Mouse (Mus musculus) forebrain, embryonic 11.5 days (tissue): ENCODE results near the gene Spock2. TPM values are rescaled to one million over a fixed set of nuclear protein-coding genes. Genes with fewer than 3 reads are reported as not detected.

Source experiments
- ATAC-seq: fragments of 200-750 bp; cut with Nextera tagmentation; replicated peaks from 2 replicates; pipeline ENCODE4 v1.8.0; 2017; ENCODE audit warnings: moderate TSS enrichment; ENCODE audit not compliant: low FRiP score
- DNase-seq: peaks from one replicate; pipeline ENCODE4 v3.0.0-alpha.2; 2017; ENCODE audit warnings: low spot score
- H3K27ac ChIP-seq: fragments of 300-500 bp; sonication (generic); 2 replicates; pipeline ENCODE4 v1.5.1; 2014; ENCODE audit warnings: low read depth, low read length
- H3K27me3 ChIP-seq: fragments of 300-500 bp; sonication (generic); 2 replicates; pipeline ENCODE4 v1.6.1; 2014; ENCODE audit warnings: mild to moderate bottlenecking, low read length, mixed read lengths; ENCODE audit not compliant: control insufficient read depth, insufficient read depth
- H3K36me3 ChIP-seq: fragments of 300-500 bp; sonication (generic); 2 replicates; pipeline ENCODE4 v1.6.1; 2014; ENCODE audit warnings: mild to moderate bottlenecking, low read length, moderate library complexity, mixed read lengths; ENCODE audit not compliant: control insufficient read depth, insufficient read depth
- H3K4me1 ChIP-seq: fragments of 300-500 bp; sonication (generic); replicated peaks from 2 replicates; pipeline ENCODE4 v1.6.1; 2014; ENCODE audit warnings: low read length, mixed read lengths; ENCODE audit not compliant: control insufficient read depth, insufficient read depth
- H3K4me2 ChIP-seq: fragments of 300-500 bp; sonication (generic); 2 replicates; pipeline ENCODE4 v1.6.1; 2014; ENCODE audit warnings: low read depth, mild to moderate bottlenecking, low read length, moderate library complexity, mixed read lengths; ENCODE audit not compliant: severe bottlenecking
- H3K4me3 ChIP-seq: fragments of 300-500 bp; sonication (generic); 2 replicates; pipeline ENCODE4 v1.5.1; 2014; ENCODE audit warnings: low read depth, low read length
- H3K9ac ChIP-seq: fragments of 300-500 bp; sonication (generic); 2 replicates; pipeline ENCODE4 v1.6.1; 2014; ENCODE audit warnings: low read length
- H3K9me3 ChIP-seq: fragments of 300-500 bp; sonication (generic); 2 replicates; pipeline ENCODE4 v1.6.1; 2016; ENCODE audit warnings: low read length, mixed read lengths; ENCODE audit not compliant: control insufficient read depth
- WGBS: fragments of 180-500 bp; shearing (Covaris S2); extraction: QIAGEN DNeasy Blood & Tissue Kit; methylation state at CpG from one replicate; pipeline ENCODE4 v1.1.7; 2014; 5-methylcytosine and 5-hydroxymethylcytosine counted together
- polyA plus RNA-seq: library from polyadenylated mRNA; unstranded; fragments of >200 nt; fragmentation: Nextera tagmentation; extraction: Ambion mirVana; gene quantifications from 2 replicates; pipeline ENCODE4 v1.2.1, GENCODE M21; 2014

The Spock2 gene
- polyA plus RNA-seq, 1 experiment from 2014 or later = 5.5 TPM

DNA sequence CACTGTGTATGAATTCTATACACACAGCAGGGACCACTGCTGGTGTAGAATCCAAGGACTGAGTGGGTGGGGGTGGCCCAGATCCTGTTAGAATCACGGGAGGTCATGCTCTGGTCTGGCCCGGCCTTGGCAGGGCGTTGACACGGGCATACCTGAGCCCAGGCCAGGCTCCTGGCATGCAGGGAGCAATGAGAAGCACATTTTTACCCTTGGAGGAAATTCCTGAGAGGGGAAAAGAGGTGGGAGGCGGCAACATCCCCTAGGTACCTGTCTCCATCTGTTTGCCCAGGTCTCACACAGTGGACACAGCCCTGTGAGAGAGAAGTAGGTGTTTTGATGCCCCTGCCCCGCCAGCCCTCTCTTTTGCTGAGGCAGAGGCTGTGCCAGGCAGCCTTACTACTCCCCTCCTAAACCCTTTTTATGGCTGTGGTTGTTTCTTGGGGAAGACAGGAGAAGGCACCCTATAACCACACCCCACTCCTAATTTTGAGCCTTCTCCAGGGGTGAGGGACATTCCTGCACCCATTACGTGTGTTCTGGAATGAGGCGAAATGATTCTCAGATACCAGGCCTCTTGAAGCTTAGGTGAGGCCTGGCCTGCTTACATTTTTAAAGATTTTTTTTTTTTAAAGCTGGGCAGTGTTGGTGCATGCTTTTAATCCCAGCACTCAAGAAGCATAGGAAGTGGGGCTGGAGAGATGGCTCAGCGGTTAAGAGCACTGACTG lies 8.1 kb downstream of the Spock2 start:
- DNase-seq = no peak
- H3K27me3 ChIP-seq = no peaks in the 10 kb centered on the region
- no peak for ATAC-seq
- 92% methylated on average over 9 of the region's 9 CpGs for WGBS
- peaks cover 9% of the 10 kb centered on the region; the same call in 1 of the 2 replicates for H3K4me1 ChIP-seq
- no peaks in the 10 kb centered on the region for H3K9me3 ChIP-seq
- H3K36me3 ChIP-seq = no peaks in the 10 kb centered on the region
- H3K27ac ChIP-seq = no peak overlapping the region
- H3K4me3 ChIP-seq = no peak overlapping the region
- no peak overlapping the region for H3K4me2 ChIP-seq
- no peak overlapping the region for H3K9ac ChIP-seq

DNA sequence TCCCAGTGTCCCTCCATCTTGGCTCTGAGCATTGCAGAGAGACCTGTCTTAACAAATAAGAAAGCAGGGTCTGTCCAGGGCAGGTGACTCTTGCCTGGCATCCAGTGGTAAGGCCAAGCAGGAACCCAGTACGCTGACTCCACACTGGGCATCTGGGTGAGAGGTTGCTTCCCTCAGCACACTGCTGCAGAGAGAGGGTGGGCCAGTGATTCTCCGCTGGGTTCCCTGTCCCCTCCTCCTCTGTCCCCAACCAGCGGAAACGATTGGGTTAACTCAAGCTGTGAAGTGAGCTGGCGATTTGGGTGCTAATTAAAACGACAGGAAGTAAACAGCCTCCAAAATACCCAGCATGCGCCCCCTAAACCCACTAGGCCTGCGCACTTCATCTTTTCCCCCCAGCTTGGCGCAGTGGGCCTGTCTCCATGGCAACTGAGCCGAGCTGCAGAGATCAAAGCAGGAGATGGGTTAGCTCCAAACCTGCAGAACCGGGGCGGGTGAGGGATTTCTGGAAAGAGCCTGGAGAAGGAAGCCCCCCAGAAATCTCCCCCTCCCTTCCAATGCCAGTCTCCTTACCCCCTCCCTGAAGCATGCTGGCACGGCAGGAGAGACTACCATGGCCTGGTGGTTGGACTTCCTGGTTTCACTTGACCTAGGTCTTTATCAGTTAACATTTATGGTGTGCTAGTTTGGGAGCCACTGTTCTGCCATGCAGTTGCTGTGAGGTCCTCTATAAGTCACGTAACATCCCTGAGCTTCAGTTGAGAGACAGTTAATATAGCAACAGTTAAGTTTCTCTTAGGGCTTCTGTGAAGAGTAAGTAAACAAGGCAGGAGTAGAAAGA lies 9.5 kb downstream of the Spock2 start:
- Histone ChIP-seq H3K36me3 (no peaks in the 10 kb centered on the region), H3K27ac (no peak overlapping the region), H3K27me3 (no peaks in the 10 kb centered on the region), H3K4me3 (peak overlapping the region; percentile 16), H3K4me2 (peak overlapping the region; percentile 43), H3K9ac (peak overlapping the region; percentile 23), H3K4me1 (peaks cover 9% of the 10 kb centered on the region; the same call in 1 of the 2 replicates), H3K9me3 (no peaks in the 10 kb centered on the region)
- ATAC-seq (peak; percentile 81), DNase-seq (peak; percentile 83)
- WGBS = 4% methylated on average over 14 of the region's 14 CpGs

GRCm38 (mm10) chr10:60116997-60117396 lies 11.0 kb downstream of the Spock2 start:
- Histone ChIP-seq H3K4me3 (no peak overlapping the region), H3K9me3 (no peaks in the 10 kb centered on the region), H3K36me3 (no peaks in the 10 kb centered on the region), H3K4me2 (no peak overlapping the region), H3K27ac (no peak overlapping the region), H3K4me1 (peaks cover 9% of the 10 kb centered on the region; the same call in 1 of the 2 replicates), H3K27me3 (no peaks in the 10 kb centered on the region), H3K9ac (no peak overlapping the region)
- DNase-seq (no peak), ATAC-seq (no peak)
- 45% methylated on average over 4 of the region's 4 CpGs for WGBS

- 44% methylated on average over 7 of the region's 7 CpGs for WGBS
- H3K27ac ChIP-seq = no peak overlapping the region
Measured at GRCm38 (mm10) chr10:60118464-60118863, 12.4 kb downstream of the Spock2 start.

GRCm38 (mm10) chr10:60120630-60121029 lies 14.6 kb downstream of the Spock2 start:
- ATAC-seq = no peak
- 78% methylated on average over 4 of the region's 4 CpGs for WGBS
- H3K4me2 ChIP-seq = no peak overlapping the region
- no peak overlapping the region for H3K9ac ChIP-seq
- no peak overlapping the region for H3K27ac ChIP-seq
- H3K4me1 ChIP-seq = peaks cover 6% of the 10 kb centered on the region; the same call in 1 of the 2 replicates
- no peaks in the 10 kb centered on the region for H3K36me3 ChIP-seq
- no peaks in the 10 kb centered on the region for H3K9me3 ChIP-seq
- no peaks in the 10 kb centered on the region for H3K27me3 ChIP-seq
- DNase-seq = no peak
- H3K4me3 ChIP-seq = no peak overlapping the region

More at GRCm38 (mm10) chr10:60118464-60118863, 12.4 kb downstream of the Spock2 start:
- no peaks in the 10 kb centered on the region for H3K9me3 ChIP-seq
- DNase-seq (no peak), ATAC-seq (no peak)
- no peaks in the 10 kb centered on the region for H3K27me3 ChIP-seq
- H3K4me1 ChIP-seq = peaks cover 9% of the 10 kb centered on the region; the same call in 1 of the 2 replicates
- H3K4me2 ChIP-seq = no peak overlapping the region
- no peak overlapping the region for H3K4me3 ChIP-seq
- H3K36me3 ChIP-seq = no peaks in the 10 kb centered on the region
- H3K9ac ChIP-seq = no peak overlapping the region

DNA sequence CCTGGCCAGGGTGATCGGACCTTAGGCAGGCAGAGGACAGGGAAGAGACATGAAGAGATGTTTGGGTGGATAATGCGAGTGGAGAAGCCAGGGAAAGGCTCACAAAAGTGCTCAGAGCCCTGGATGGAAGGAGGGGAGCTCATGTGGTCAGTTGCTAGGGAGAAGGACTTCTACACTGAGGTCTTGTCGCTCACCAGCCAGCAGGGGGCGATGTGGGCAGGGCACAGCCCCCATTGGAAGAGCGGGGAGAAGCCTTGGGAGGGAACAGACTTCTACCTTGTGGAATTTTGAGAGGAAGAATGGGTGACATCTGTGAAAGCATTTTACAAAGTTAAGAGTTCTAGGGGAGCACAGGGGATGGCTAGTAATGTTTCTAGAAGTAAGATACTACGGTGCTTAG lies 18.1 kb downstream of the Spock2 start:
- Histone ChIP-seq H3K27me3 (no peaks in the 10 kb centered on the region), H3K4me1 (no peaks in the 10 kb centered on the region; the same call in 1 of the 2 replicates), H3K9ac (no peak overlapping the region), H3K27ac (no peak overlapping the region), H3K36me3 (no peaks in the 10 kb centered on the region), H3K4me3 (no peak overlapping the region), H3K4me2 (no peak overlapping the region), H3K9me3 (no peaks in the 10 kb centered on the region)
- 60% methylated on average over 6 of the region's 6 CpGs for WGBS
- ATAC-seq = no peak
- no peak for DNase-seq

DNA sequence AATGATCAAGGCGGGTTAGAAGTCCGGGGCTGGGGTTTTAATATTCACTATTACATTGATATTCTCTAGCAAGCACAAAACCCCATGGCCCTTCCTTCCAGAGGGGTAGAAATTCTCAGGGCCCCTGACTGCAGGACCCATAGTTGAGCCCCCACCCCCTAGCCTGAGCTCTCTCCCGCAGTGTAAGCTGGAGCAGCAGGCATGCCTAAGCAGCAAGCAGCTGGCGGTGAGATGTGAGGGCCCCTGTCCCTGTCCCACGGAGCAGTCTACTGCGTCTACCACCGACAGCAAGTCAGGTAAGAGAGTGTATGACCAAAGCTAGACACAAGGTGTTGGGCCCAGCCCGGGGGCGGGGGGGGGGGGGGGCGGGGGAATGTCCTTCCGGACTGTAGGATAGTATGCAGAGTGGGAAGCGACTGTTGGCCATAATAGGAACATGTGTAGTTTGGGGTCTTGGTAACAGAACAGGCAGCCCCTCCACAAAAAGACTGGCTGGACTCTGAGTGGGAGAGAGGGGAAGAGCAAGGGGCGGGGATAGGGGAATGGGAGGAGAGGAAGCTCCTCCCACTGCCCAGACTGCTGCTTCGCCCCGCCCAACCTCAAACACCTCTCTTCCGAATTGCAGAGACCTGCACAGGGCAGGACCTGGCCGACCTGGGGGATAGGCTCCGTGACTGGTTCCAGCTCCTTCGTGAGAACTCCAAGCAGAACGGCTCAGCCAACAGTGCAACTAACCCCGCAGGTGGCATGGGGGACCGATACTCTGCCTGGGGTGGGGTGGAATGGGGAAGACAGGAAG lies 19.7 kb downstream of the Spock2 start:
- Histone ChIP-seq H3K4me2 (no peak overlapping the region), H3K4me3 (no peak overlapping the region), H3K36me3 (no peaks in the 10 kb centered on the region), H3K27me3 (no peaks in the 10 kb centered on the region), H3K4me1 (no peaks in the 10 kb centered on the region; the same call in 1 of the 2 replicates), H3K27ac (no peak overlapping the region), H3K9ac (no peak overlapping the region), H3K9me3 (no peaks in the 10 kb centered on the region)
- WGBS = 20% methylated on average over 22 of the region's 22 CpGs
- DNase-seq (no peak), ATAC-seq (0 out of 2 replicates have a peak, but pooled peaks have one; percentile 21)

- Histone ChIP-seq H3K4me3 (no peak overlapping the region), H3K27ac (no peak overlapping the region), H3K27me3 (no peaks in the 10 kb centered on the region), H3K4me1 (no peaks in the 10 kb centered on the region; the same call in 1 of the 2 replicates), H3K36me3 (no peaks in the 10 kb centered on the region), H3K9me3 (no peaks in the 10 kb centered on the region), H3K9ac (no peak overlapping the region), H3K4me2 (no peak overlapping the region)
- ATAC-seq (no peak), DNase-seq (no peak)
- WGBS = 88% methylated on average over 9 of the region's 9 CpGs
Measured at GRCm38 (mm10) chr10:60128287-60128686, 22.3 kb downstream of the Spock2 start.
